Mouse (Mus musculus): Measurements from ENCODE around the gene Dock9.

DNA sequence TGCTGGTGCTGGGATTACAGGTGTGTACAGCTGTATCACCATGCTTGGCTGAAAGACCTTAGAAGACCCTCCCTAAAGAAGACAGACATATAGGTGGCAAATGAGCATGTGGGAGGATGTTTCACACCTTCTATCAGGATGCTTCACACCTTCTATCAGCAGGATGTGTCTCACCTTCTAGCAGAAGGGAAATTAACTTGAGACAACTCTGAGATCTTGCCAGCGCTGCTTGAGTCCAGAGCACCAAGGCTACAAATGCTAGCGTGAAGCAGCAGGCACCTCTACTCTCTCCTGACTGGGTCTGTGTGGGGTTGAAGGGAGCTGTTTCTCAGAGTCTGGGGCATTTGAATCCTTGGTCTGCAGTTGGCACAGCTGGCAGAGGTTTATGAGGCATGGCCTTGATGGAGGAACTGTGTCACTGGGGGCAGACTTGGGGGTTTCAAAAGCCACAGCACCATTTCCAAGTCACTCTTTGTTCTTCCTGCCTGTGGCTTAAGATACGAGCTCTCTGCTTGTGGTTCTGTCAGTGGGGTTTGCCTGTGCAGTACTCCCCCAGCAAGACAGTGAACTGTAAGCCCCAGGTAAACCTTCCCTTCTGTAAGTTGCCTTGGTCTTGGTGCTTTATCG is 32.3 kb upstream of the Dock9 start:
- TF ChIP-seq CTCF (conservative IDR thresholded peaks at IDR 0.05; ENCODE audit: low read length): no peak
- no peak for TF ChIP-seq POU5F1 (IDR thresholded peaks at IDR 0.05; ENCODE audit: borderline replicate concordance, low read length)
